Mouse (Mus musculus) spleen, postnatal 10 days (tissue): ENCODE results near the gene Fosl1.
"Not testable (repeated sequence)": the region's sequence is repeated elsewhere in the genome, so short reads cannot be mapped to it uniquely, and the experiment has no call there.

Experiments used
- DNase-seq, 2 experiments: peaks; one replicate each; pipeline ENCODE4 v3.0.0; 2021 to 2022; ENCODE audit warnings: low spot score in 2 of 2

Fosl1 gene

DNA sequence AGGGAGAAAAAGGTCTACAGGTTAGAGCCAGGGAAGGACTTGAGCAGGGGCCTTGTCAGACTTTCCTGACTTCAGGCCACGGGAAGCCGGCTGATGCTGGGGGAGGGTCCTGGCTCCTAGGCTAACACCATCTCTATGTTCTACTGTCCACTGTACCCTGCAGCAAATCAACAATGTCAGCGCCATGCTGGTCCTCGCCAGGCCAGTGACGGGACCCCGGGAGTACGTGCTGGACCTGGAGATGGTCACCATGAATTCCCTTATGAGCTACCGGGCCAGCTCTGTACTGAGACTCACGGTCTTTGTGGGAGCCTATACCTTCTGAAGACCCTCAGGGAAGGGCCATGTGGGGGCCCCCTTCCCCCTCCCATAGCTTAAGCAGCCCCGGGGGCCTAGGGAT, 34.1 kb downstream of the Fosl1 start:
- DNase-seq = no peak

DNA sequence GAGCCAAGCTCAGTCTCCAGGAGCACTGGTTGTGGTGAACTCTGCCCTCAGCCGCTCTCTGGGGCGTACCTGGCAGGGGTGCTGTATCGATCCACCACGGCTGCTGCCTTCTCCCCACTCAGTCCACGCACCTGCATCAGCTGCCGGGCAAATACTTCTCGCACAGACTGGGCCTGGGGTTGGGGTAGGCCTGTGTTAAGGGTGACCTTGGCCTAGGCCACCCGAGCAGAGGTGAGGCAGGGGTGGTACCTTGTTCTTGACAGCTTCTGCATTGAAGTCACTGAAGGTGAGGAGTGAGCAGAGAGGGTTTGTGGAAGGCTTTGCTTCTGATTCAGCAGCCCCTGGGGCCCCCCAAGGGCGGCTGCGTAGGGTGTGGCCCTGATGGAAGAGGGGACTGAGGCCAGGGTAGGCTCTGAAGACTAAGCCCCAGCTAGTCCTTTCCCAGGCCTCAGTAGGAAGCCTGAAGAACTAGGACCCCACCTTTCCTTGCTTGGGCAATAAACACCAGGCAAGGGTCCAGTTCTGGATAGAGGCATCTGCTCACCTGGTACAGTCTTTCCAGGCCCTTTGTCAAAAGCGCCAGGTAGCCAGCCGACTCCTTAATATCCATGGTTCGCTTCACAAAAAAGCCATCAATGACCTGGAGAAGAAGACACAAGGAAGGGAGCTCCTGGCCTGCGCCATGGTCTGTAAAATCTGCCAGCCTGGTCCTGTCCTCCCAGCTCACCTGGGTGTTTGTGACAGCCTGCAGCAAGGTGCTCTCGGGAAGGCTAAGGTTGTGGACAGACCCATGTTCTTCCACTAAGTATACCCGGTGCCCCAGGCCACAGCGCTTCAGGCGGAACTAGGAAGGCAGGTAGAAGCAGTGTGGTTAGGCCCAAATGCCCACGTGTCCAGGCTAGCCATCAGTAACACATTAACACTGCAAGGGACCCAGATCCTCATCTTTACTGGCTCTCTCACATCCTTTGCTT, 36.3 kb downstream of the Fosl1 start:
- DNase-seq = no peak

DNA sequence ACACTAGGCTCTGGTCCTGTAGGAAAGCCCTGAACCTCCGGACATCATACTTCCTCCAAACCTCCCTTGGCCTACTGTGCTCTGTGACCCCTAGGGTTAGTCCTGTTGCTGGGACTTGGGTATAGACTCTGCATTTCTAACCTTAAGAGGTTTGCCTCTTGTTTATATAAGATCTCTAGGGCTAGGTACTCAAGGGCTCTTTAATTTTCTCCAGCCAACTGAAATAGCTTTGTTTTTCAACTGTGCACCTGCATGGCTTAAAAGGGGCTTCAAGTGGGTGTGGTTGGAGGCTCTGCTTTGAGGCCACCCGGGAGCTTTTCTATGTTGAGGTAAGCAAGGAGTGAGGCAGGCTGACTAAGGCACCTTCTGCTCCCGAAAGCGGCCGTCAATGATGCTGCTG, 37.1 kb downstream of the Fosl1 start:
- no peak for DNase-seq

DNA sequence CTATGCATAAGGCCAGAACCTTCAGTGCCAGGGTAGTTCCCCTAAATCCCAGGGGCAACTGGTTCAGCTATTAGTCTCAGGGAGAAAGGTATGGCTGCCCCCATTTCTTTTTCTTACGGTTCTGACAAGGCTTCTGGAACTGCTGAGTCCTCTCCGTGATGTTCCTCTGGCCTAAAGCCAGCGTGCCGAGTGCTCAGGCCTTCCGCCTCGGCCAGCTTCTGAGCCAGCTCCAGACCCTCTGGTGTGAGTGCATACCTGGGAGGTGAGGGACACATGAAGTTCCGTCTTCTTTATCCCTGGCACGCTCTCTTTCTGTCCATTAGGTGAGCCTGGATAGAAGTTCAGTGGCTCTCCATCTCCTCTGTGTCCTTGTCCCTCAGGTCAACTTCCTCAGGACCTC, 38.0 kb downstream of the Fosl1 start:
- no peak for DNase-seq

DNA sequence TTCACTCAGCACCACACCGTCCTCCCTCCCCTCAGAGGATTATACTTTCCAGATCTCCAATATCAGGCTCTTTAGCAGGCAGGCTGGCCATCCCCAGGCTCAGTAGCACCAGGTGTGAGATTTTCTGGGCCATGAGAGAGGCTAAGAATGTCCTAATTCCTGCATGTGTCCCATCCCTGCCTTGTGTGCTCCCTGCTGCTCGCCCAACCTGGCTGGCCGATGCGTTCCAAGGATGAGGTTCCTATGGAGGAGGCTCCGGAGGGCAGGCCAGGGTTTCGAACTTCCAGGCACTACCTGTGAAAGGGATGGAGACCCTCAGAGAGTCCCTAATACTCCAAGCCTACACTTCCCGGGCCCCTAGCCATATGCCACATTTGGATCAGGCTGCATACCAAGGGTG, 38.5 kb downstream of the Fosl1 start:
- DNase-seq = no peak

- no peak for DNase-seq
These were observed 38.9 kb downstream of the Fosl1 start for GRCm38 (mm10) chr19:5486286-5486685.

- DNase-seq = no peak
These were observed 39.4 kb downstream of the Fosl1 start for GRCm38 (mm10) chr19:5486771-5487170.

GRCm38 (mm10) chr19:5487768-5488550, 40.6 kb downstream of the Fosl1 start, which contains the start of gene Mus81:
Gene Mus81 (minus strand): TSS chr19:5488402.
- peak; percentile 96 to 97 for DNase-seq

DNA sequence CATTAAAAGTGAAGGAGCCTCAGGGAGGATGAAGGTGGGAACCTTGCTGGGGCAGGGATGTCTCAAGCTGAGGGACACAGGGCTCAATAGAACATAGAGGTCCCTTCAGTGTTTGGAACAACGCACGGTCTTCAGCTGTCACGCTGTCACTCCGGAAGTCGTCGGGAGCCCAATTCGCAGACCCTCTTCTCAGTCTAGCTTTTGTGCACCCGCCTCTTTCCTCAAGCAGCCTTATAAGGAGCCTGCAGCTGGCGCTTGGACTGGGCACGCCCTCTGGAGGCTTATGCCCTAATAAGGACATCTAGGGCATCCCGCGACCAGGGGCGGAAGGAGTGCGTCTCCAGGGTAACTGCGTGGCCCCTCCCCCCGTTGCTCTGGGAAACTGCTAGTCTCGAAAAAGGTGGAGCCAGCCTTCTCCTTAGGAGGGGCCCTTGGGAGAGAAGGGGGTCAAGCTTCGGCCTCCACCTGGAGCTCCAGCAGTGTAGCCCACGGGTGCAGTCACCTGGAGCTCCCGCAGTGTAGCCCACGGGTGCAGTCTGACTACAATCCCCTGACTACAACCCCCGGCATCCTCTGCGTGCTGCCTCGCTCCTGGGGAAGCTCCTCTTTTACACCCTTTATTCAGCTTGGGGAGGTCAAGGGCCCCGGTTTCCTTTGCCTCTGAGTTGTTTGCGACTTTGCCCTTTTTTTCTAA, 41.7 kb downstream of the Fosl1 start:
- peak; percentile 97 to 98 for DNase-seq

- not testable (repeated sequence) for DNase-seq
These were observed 42.4 kb downstream of the Fosl1 start for GRCm38 (mm10) chr19:5489721-5490120.

DNA sequence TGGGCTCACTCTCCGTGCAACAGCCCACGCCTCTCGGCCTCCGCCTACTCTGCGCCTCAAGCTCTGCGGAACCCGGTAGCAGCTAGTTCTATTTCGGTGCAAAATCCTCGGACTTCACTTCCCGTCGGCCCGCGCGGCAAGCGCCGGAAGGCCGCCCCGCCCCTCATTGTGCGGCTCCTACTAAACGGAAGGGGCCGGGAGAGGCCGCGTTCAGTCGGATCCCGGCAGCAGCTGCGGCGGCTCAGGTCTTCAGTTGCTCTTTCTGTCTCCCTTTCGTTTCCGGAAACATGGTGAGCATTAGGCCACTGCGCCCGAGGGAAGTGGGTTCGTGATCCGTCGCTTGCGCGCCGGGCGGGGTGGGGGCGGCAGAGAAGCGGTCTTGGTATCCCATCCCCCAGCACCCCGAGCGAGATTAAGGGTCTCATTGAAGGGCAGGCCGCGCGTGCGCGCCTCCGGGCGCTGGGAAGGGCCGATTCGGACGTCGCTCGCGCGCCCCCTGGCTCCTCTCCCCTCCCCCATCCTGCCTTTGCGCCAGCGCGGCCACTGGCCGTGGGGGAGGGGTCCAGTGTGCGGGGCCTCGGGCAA, 43.1 kb downstream of the Fosl1 start, which contains the start of gene Cfl1:
TSS of gene Cfl1 (plus strand) at position 143 of the 585 bp plus-strand sequence.
- peak; percentile 85 to 96 for DNase-seq

GRCm38 (mm10) chr19:5490898-5491708, 43.8 kb downstream of the Fosl1 start:
- peak; percentile 87 to 89 for DNase-seq

DNA sequence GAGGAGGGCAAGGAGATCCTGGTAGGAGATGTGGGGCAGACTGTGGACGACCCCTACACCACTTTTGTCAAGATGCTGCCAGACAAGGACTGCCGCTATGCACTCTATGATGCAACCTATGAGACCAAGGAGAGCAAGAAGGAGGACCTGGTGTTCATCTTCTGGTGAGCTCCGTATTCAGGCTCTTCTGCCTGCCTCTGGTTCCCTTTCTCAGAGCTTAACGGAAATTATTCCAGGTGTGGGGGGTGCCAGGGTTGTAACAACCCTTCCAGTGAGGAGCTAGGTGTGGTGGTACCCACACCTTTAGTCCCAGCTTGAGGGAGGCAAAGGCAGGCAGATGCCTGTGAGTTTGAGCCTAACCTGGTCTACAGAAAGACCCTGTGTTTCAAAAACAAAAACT, 45.3 kb downstream of the Fosl1 start:
- DNase-seq = no peak

DNA sequence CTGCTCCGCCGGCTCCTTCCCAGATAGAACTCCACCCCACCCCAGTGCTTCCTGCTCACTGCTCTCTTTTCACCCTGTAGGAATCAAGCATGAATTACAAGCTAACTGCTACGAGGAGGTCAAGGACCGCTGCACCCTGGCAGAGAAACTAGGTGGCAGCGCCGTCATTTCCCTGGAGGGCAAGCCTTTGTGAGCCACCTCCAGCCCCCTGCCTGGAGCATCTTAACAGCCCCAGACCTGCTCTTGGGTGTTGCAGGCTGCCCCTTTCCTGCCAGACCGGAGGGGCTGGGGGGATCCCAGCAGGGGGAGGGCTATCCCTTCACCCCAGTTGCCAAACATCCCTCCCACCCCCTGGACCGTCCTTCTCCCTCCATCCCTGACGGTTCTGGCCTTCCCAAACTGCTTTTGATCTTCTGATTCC, 46.0 kb downstream of the Fosl1 start:
- not testable (repeated sequence) for DNase-seq

- no peak for DNase-seq
These were observed 47.0 kb downstream of the Fosl1 start for GRCm38 (mm10) chr19:5494314-5494713.

DNA sequence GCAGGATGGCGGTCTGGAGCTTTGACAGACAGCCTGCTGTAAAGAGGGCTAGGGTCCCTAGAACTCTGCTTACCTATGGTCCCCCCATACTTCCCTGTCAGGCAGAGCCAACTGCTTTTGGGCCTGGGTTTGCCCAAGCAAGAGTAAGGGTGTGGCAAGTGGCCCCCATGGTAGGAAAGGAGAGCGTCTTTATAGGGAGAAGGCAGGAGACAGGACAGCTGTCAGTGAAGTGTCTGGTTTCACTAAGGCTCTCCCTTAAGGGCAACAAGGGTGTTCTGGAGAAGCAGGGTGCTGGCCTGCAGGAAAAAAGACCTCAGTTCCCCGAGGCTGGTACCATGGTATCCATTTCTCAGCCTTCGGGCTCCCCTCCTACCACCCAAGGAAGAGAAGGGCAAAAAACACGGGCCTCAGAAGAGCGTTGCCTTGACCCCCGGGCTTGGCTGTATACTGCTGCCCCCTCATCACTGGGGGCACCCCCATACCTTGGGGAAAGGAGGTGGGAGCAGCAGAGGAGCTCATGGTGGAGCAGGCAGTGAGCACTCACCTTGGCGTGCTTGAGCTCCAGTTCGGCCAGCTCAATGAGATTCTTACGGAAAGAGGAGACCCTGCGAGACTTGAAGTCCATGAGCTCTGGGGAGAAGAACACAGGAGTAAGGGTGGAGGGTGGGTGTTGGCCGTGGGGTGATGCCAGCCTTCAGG, 48.2 kb downstream of the Fosl1 start:
- no peak for DNase-seq

GRCm38 (mm10) chr19:5496052-5496370, 48.7 kb downstream of the Fosl1 start:
- no peak for DNase-seq

DNA sequence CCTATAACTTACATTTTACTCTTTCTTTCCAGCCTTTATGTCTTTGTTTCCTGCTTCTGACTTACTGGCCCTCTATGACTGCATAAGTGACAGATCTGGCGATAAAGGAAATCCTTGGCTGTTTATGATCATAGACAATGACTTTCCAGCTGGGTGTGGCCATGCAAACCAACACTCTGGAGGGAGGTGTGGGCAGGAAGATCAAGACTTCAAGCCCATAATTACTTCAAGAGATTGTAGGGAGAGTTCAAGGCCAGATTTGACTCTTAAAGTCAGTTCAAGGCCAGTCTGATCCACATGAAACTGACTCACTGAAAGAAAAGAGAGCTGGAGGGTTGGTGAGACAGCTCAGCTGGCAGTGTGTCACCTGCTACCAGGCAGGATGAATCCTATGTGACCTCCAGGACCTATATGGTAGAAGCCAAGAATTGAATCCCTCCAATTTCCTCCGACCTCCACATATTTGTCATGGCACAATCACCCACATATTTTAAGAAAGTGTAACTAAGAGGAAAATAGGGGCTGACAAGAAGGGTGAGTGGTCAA, 53.1 kb downstream of the Fosl1 start:
- DNase-seq = no peak

DNA sequence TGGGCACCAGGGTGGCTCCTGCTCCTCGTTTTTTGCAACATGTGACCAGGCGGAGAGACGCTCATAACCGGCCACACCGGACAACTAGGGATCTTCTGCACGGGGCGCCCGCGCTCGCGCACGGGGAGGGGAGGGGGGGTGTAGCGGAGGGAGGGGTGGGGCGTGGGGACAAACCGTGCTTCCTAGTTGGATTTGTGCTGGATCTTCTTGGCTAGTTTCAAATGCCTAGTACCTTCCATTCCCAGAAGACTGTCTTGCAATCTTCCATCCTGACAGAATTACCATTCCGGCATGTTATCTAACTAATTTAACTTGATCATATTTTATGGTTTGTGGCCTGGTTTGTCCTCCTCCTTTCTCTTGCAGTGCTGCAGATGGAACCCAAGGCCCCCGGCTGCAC, 56.3 kb downstream of the Fosl1 start, which contains the start of gene 1700020D05Rik:
TSS of gene 1700020D05Rik (minus strand) at position 101 of the 400 bp plus-strand sequence.
- DNase-seq = no peak
